Mouse (Mus musculus) midbrain, embryonic 13.5 days (tissue): ENCODE measurements at regions not wholly inside any gene's neighbourhood (a gene's known extent, or its start where the extent isn't known, plus 50 kb on each side); places are given as distances from the start of the nearest gene placed in this dataset.

ENCODE experiments used
- ATAC-seq: fragments of 200-750 bp; cut with Nextera tagmentation; 2 replicates; pipeline ENCODE4 v1.8.0; 2017; ENCODE audit warnings: mild to moderate bottlenecking, moderate TSS enrichment, moderate library complexity
- H3K27ac ChIP-seq: fragments of 300-500 bp; sonication (generic); 2 replicates; pipeline ENCODE4 v1.5.1; 2015; ENCODE audit warnings: inconsistent platforms, mild to moderate bottlenecking, moderate library complexity
- H3K27me3 ChIP-seq: fragments of 300-500 bp; sonication (generic); 2 replicates; pipeline ENCODE4 v1.6.1; 2015; ENCODE audit warnings: mild to moderate bottlenecking, inconsistent platforms
- H3K36me3 ChIP-seq: fragments of 300-500 bp; sonication (generic); 2 replicates; pipeline ENCODE4 v1.6.1; 2015; ENCODE audit warnings: mild to moderate bottlenecking, inconsistent platforms
- H3K4me1 ChIP-seq: fragments of 300-500 bp; sonication (generic); replicated peaks from 2 replicates; pipeline ENCODE4 v1.6.1; 2015; ENCODE audit warnings: inconsistent platforms
- H3K4me2 ChIP-seq: fragments of 300-500 bp; sonication (generic); replicated peaks from 2 replicates; pipeline ENCODE4 v1.6.1; 2015; ENCODE audit warnings: moderate library complexity, mild to moderate bottlenecking, inconsistent platforms
- H3K4me3 ChIP-seq: fragments of 300-500 bp; sonication (generic); replicated peaks from 2 replicates; pipeline ENCODE4 v1.5.1; 2015; ENCODE audit warnings: mild to moderate bottlenecking, inconsistent platforms
- H3K9ac ChIP-seq: fragments of 300-500 bp; sonication (generic); replicated peaks from 2 replicates; pipeline ENCODE4 v1.6.1; 2015; ENCODE audit warnings: mild to moderate bottlenecking, inconsistent platforms
- H3K9me3 ChIP-seq: fragments of 300-500 bp; sonication (generic); 2 replicates; pipeline ENCODE4 v1.6.1; 2016; ENCODE audit warnings: mild to moderate bottlenecking, inconsistent platforms
- WGBS: fragments of 180-500 bp; shearing (Covaris S2); methylation state at CpG from one replicate; pipeline ENCODE4 v1.1.7; 2015; 5-methylcytosine and 5-hydroxymethylcytosine counted together

DNA sequence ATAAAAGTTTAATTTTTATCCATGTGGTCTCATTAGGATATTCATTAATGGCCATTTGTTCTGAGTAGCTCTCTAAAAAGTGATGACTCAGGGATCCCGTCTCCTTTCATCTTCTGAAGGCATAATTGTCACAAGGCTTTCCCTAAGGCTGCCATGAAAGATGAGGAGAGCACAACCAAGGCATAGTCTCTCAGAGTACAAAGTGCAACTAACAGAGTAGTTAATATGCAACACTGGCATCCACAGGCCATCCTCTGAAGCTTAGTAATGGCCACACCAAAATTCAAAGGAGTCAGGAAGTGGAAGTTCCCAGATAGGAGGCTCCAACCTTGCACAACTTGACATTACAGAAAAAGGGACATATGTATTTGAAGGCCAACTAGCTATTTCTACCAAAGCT lies 97.1 kb upstream of the Bmp4 start:
- no peak overlapping the region for H3K27ac ChIP-seq
- H3K4me2 ChIP-seq: no peak overlapping the region
- no peak for ATAC-seq
- no peaks in the 10 kb centered on the region for H3K27me3 ChIP-seq
- no peaks in the 10 kb centered on the region for H3K4me1 ChIP-seq
- H3K9me3 ChIP-seq: no peaks in the 10 kb centered on the region
- WGBS: 81% methylated on average over 1 of the region's 1 CpGs
- no peak overlapping the region for H3K9ac ChIP-seq
- H3K4me3 ChIP-seq: no peak overlapping the region
- H3K36me3 ChIP-seq: no peaks in the 10 kb centered on the region

DNA sequence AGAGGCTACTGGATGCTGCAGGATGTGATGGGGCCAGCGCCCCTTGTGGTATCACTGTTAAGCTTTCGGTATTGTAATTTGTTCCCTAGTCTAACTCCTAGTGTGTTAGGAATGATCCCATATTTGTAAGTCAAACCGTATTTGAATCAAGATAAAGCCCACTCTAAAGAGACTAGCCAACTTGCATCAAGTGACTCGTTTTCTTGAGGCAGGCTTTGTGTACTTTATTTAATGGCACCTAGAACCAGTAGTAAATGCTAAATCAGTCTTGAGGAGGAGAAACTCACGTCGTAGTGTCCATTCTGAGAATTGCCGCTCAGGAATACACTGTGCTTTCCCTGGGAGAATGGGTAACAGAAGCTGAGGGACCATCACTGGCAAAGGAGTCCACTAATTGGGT lies 89.9 kb upstream of the Bmp4 start:
- no peak overlapping the region for H3K4me3 ChIP-seq
- ATAC-seq: no peak
- WGBS: 84% methylated on average over 7 of the region's 7 CpGs

DNA sequence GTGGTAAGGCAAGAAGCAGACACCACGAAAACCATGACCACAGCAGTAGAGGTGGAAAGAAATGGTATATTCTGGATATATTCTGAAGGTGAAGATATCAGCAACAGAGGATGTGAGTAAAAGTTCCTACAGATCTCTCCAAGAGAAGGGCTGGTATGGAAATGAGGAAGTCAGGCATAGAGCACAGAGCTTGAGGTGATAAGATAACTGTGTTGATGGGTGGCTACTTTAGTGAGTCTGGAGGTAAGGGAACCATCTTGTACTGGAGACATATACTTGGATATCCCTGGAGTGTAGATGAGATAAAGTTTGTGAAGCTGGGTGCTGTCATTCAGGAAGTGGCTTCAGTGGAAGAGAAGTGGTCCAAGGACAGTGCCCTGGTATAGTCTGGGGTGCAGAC lies 85.5 kb upstream of the Bmp4 start:
- no peaks in the 10 kb centered on the region for H3K4me1 ChIP-seq
- no peak overlapping the region for H3K4me3 ChIP-seq
- no peak overlapping the region for H3K9ac ChIP-seq
- WGBS: 72% methylated on average over 1 of the region's 1 CpGs
- H3K27me3 ChIP-seq: no peaks in the 10 kb centered on the region
- no peaks in the 10 kb centered on the region for H3K36me3 ChIP-seq
- ATAC-seq: no peak
- H3K4me2 ChIP-seq: no peak overlapping the region
- H3K27ac ChIP-seq: no peak overlapping the region
- no peaks in the 10 kb centered on the region for H3K9me3 ChIP-seq

More for the DNA sequence above, 89.9 kb upstream of the Bmp4 start:
- no peak overlapping the region for H3K4me2 ChIP-seq
- no peak overlapping the region for H3K9ac ChIP-seq
- no peaks in the 10 kb centered on the region for H3K9me3 ChIP-seq
- H3K4me1 ChIP-seq: no peaks in the 10 kb centered on the region
- H3K36me3 ChIP-seq: no peaks in the 10 kb centered on the region
- H3K27me3 ChIP-seq: no peaks in the 10 kb centered on the region
- no peak overlapping the region for H3K27ac ChIP-seq

DNA sequence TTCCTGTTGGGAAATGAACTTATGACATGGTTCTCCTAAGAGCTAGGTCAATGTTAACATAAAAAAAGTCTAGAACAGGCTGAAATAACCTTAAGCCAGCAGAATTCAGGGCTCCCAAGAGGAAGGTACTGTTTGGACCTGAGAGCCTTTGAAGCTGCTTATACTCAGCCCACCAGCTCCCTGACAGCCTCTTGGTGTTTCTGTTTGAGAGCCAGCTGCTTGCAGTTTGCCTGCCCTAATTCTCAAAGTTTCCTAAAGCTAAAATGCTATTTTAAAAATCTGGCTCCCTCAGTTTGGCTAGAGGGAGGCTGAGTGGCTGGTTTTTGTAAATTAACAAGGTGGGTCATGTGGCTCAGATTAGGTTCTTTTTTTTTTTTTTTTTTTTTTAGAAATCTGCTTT lies 72.5 kb upstream of the Bmp4 start:
- Histone ChIP-seq H3K9ac (no peak overlapping the region), H3K27ac (no peak overlapping the region), H3K4me1 (no peaks in the 10 kb centered on the region), H3K36me3 (no peaks in the 10 kb centered on the region), H3K9me3 (no peaks in the 10 kb centered on the region), H3K4me3 (no peak overlapping the region), H3K4me2 (no peak overlapping the region), H3K27me3 (no peaks in the 10 kb centered on the region)
- ATAC-seq: no peak

DNA sequence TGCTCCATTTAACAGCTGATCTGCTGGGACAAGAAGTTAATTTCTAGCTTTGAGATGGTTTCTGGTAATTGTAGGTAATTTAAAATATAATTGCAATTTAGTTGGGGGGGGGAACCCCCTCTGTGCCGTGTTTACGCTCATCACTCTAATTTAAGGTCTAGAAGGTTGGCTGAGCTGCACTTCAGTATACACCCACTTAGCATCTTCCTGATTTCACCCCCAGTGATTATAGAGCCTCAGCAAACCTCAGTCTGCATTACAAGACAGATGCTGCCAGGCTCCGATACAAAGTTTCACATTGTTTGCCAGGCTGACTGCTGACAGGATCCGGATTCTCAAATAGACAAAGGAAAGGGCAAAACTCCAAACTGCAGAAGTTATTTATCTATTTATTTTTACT lies 71.5 kb upstream of the Bmp4 start:
- Histone ChIP-seq H3K4me2 (no peak overlapping the region), H3K36me3 (no peaks in the 10 kb centered on the region), H3K27ac (no peak overlapping the region), H3K4me3 (no peak overlapping the region), H3K9ac (no peak overlapping the region), H3K4me1 (no peaks in the 10 kb centered on the region), H3K9me3 (no peaks in the 10 kb centered on the region), H3K27me3 (no peaks in the 10 kb centered on the region)
- ATAC-seq: no peak
- WGBS: 90% methylated on average over 4 of the region's 4 CpGs

DNA sequence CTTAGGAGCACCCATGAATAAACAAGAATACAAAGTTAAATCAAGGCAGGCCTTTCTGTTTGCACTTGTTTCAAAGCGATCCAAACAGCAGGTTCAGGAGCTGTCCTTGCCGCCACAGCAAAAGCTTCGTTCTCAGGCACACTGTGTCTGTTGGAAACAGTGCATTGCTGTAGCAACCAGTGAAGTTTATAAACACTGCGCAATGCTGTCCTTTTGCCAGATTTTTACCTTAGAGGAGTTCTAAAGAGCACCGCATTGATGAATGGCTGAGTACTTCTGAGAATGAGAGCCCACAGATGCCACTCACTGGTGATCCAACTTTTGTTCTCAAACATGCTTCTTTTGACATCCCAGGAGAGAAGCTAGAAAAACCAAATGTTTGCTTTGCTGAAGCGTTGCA lies 64.0 kb upstream of the Bmp4 start:
- H3K4me1 ChIP-seq: no peaks in the 10 kb centered on the region
- no peak for ATAC-seq
- H3K36me3 ChIP-seq: no peaks in the 10 kb centered on the region
- H3K27ac ChIP-seq: no peak overlapping the region
- no peak overlapping the region for H3K4me2 ChIP-seq
- no peaks in the 10 kb centered on the region for H3K9me3 ChIP-seq
- WGBS: 75% methylated on average over 6 of the region's 6 CpGs
- no peak overlapping the region for H3K4me3 ChIP-seq
- no peak overlapping the region for H3K9ac ChIP-seq
- no peaks in the 10 kb centered on the region for H3K27me3 ChIP-seq

DNA sequence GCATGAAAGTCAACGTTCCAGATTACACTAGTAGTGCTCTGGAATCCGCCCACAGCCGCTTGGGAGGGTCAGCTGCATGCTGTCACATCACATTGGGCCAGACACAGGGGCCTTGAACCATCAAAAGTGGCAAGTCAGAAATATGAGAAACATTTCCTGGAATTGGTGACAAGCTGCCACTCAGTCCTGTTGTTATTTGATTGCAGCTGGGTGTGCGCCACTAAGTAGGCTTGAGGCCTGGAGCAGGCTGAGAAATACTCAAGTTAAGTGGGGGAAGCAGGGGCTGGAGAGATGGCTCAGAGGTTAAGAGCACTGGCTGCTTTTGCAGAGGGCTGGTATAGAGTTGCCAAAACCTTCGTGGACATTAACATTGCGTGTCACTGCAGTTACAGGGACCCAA lies 51.2 kb upstream of the Bmp4 start:
- Histone ChIP-seq H3K9me3 (no peaks in the 10 kb centered on the region), H3K4me1 (peaks cover 3% of the 10 kb centered on the region; the same call in 1 of the 2 replicates), H3K4me3 (no peak overlapping the region), H3K4me2 (no peak overlapping the region), H3K9ac (no peak overlapping the region), H3K27ac (no peak overlapping the region), H3K36me3 (no peaks in the 10 kb centered on the region), H3K27me3 (no peaks in the 10 kb centered on the region)
- 95% methylated on average over 6 of the region's 6 CpGs for WGBS
- ATAC-seq: no peak
